Mouse (Mus musculus): ENCODE measurements around the gene Krt6b. TPM values are rescaled to one million over a fixed set of nuclear protein-coding genes. Genes with fewer than 3 reads are reported as not detected.

Krt6b gene
- total and polyA plus RNA-seq, 3 experiments = not detected

DNA sequence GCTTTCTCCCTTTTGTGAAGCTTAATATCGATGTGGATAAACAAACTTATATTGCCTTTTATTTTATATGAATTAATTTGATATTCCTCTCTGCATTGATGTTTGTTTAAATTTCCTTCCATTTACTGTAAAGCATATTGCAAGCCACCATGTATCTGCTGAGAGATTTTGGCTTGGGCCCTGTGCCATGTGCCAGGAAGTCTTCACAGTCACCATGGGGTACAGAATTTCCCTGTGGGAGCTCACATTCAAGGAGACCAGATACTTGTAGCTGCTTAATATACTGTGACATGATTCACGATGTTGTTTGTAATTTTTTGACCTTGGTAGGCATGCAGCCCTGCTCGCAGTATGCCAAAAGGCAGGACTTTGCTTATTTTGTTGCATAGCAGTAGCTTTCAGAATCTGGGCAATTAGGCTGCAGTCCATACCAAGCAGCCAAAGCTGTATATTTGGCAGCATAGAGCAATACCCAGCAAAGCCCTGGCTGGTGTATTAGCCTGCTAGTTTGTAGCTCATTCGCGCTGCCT lies 27.3 kb downstream of the Krt6b start:
- dilution Hi-C loops (cut with MboI; ENCODE audit: extremely low pct_ligation_motif_present, extremely low pct_unique_long_range_greater_than_20kb, low sequenced_read_pairs) = no loop called here
- no peak overlapping the region for H3K9ac ChIP-seq (ENCODE audit: insufficient read depth, low read depth)
- no peak overlapping the region for H3K4me3 ChIP-seq (replicated peaks in 1 of 3; ENCODE audit: low read depth in 2 of 3, low read length in 2 of 3, poor library complexity in 1 of 3)
- DNase-seq (ENCODE audit: extremely low read depth) = no peak
- peaks cover 56% of the 10 kb centered on the region for H3K27me3 ChIP-seq (replicated peaks)
- no peaks in the 10 kb centered on the region for H3K9me3 ChIP-seq (replicated peaks; ENCODE audit: low read length)
- H3K4me2 ChIP-seq (ENCODE audit: insufficient read depth, low read depth, poor library complexity, severe bottlenecking) = no peak overlapping the region
- no peaks in the 10 kb centered on the region for H3K36me3 ChIP-seq (replicated peaks in 1 of 2; ENCODE audit: control insufficient read depth in 1 of 2, insufficient read depth in 1 of 2, low read length in 1 of 2)
- no peaks in the 10 kb centered on the region for H3K4me1 ChIP-seq (ENCODE audit: control insufficient read depth in 1 of 2, insufficient read depth in 2 of 2)
- no peak overlapping the region for H3K27ac ChIP-seq (ENCODE audit: insufficient read depth, low read depth)
- TF ChIP-seq HCFC1 (IDR thresholded peaks at IDR 0.05; ENCODE audit: low read depth, low read length) = no peak
- TF ChIP-seq POLR2A (IDR thresholded peaks at IDR 0.05; ENCODE audit: low read depth, low read length) = no peak
- no peak for TF ChIP-seq SMC3 (IDR thresholded peaks at IDR 0.05; ENCODE audit: low read depth, low read length)
- TF ChIP-seq USF1 (IDR thresholded peaks at IDR 0.05; ENCODE audit: low read depth, low read length) = no peak
- no peak for TF ChIP-seq KAT2A (IDR thresholded peaks at IDR 0.05; ENCODE audit: insufficient replicate concordance, low read length)
- no peak for TF ChIP-seq TBP (conservative IDR thresholded peaks at IDR 0.05; ENCODE audit: low read depth, low read length)
- no peak for TF ChIP-seq BHLHE40 (IDR thresholded peaks at IDR 0.05; ENCODE audit: low read depth, low read length)
- TF ChIP-seq ETS1 (conservative IDR thresholded peaks at IDR 0.05; ENCODE audit: low read depth, low read length) = no peak
- no peaks in the 10 kb centered on the region for H3K79me2 ChIP-seq (replicated peaks; ENCODE audit: control insufficient read depth, extremely low read depth, insufficient read depth, poor library complexity, severe bottlenecking)
- in situ Hi-C loops (cut with MboI; ENCODE audit: low pct_ligation_motif_present, low pct_unique_long_range_greater_than_20kb, low sequenced_read_pairs) = no loop called here

DNA sequence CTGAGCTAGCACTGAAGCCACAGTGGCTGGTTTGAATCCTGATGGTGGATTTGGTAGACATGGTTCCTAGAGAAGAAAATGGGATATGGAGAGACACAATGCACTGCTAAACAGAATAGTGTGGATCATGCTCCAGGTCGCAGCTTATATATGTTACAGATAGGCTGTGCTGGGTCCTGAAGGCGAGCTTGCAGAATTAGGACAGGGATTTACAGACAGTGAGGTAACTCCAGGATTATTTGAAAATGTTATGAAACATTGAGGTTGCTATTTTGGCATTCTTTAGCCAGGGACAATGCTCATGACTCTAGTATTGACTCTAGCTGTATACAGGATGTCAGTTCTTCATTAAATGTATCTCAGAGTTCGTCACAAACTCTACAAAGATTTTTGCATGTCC lies 32.8 kb downstream of the Krt6b start, which contains the start of gene Gm5478:
TSS of gene Gm5478 (minus strand) at position 101 of the 400 bp plus-strand sequence.
- H3K9ac ChIP-seq (ENCODE audit: insufficient read depth, low read depth) = no peak within 1 kb of the TSS
- no peak for DNase-seq (ENCODE audit: extremely low read depth)
- dilution Hi-C loops (cut with MboI; ENCODE audit: extremely low pct_ligation_motif_present, extremely low pct_unique_long_range_greater_than_20kb, low sequenced_read_pairs) = no loop called here
- in situ Hi-C loops (cut with MboI; ENCODE audit: low pct_ligation_motif_present, low pct_unique_long_range_greater_than_20kb, low sequenced_read_pairs) = no loop called here
- no peak within 1 kb of the TSS for H3K4me3 ChIP-seq (replicated peaks in 1 of 3; ENCODE audit: low read depth in 2 of 3, low read length in 2 of 3, poor library complexity in 1 of 3)
- no peak within 1 kb of the TSS for H3K4me2 ChIP-seq (ENCODE audit: insufficient read depth, low read depth, poor library complexity, severe bottlenecking)
- no peaks in the 10 kb centered on the region for H3K79me2 ChIP-seq (replicated peaks; ENCODE audit: control insufficient read depth, extremely low read depth, insufficient read depth, poor library complexity, severe bottlenecking)
- no peaks in the 10 kb centered on the region for H3K36me3 ChIP-seq (replicated peaks in 1 of 2; ENCODE audit: control insufficient read depth in 1 of 2, insufficient read depth in 1 of 2, low read length in 1 of 2)
- peaks cover 78% of the 10 kb centered on the region for H3K27me3 ChIP-seq (replicated peaks)
- H3K4me1 ChIP-seq (ENCODE audit: control insufficient read depth in 1 of 2, insufficient read depth in 2 of 2) = no peaks in the 10 kb centered on the region
- TF ChIP-seq MAZ (IDR thresholded peaks at IDR 0.05; ENCODE audit: low read depth, low read length) = no peak
- no peak for TF ChIP-seq BHLHE40 (IDR thresholded peaks at IDR 0.05; ENCODE audit: low read depth, low read length)
- no peak for TF ChIP-seq SIN3A (IDR thresholded peaks at IDR 0.05; ENCODE audit: low read length)
- TF ChIP-seq CHD1 (IDR thresholded peaks at IDR 0.05; ENCODE audit: low read depth, low read length) = no peak
- TF ChIP-seq JUN (IDR thresholded peaks at IDR 0.05; ENCODE audit: insufficient read depth, low read depth, low read length) = no peak
- no peak for TF ChIP-seq JUND (conservative IDR thresholded peaks at IDR 0.05; ENCODE audit: low read depth, low read length)
- no peak for TF ChIP-seq USF2 (conservative IDR thresholded peaks at IDR 0.05; ENCODE audit: low read depth, low read length)
- no peak for TF ChIP-seq USF1 (IDR thresholded peaks at IDR 0.05; ENCODE audit: low read depth, low read length)
- no peak for TF ChIP-seq HCFC1 (IDR thresholded peaks at IDR 0.05; ENCODE audit: low read depth, low read length)
- TF ChIP-seq ETS1 (conservative IDR thresholded peaks at IDR 0.05; ENCODE audit: low read depth, low read length) = no peak
- no peak for TF ChIP-seq PAX5 (IDR thresholded peaks at IDR 0.05; ENCODE audit: low read length)
- no peaks in the 10 kb centered on the region for H3K9me3 ChIP-seq (replicated peaks; ENCODE audit: low read length)
- H3K27ac ChIP-seq (ENCODE audit: insufficient read depth, low read depth) = no peak within 1 kb of the TSS
